Mouse (Mus musculus) hindbrain, embryonic 14.5 days (tissue): ENCODE results near the gene Kcnj14. TPM values are rescaled to one million over a fixed set of nuclear protein-coding genes. Genes with fewer than 3 reads are reported as not detected.

Experiments used
- ATAC-seq: fragments of 200-750 bp; cut with Nextera tagmentation; 2 replicates; pipeline ENCODE4 v1.8.0; 2017; ENCODE audit warnings: moderate number of reproducible peaks, mild to moderate bottlenecking, moderate TSS enrichment, moderate library complexity; ENCODE audit not compliant: low FRiP score
- DNase-seq: peaks from one replicate; pipeline ENCODE4 v3.0.0-alpha.2; 2015; ENCODE audit warnings: low spot score
- H3K27ac ChIP-seq: fragments of 300-500 bp; sonication (generic); 2 replicates; pipeline ENCODE4 v1.5.1; 2014; ENCODE audit warnings: mild to moderate bottlenecking, moderate library complexity
- H3K27me3 ChIP-seq: fragments of 300-500 bp; sonication (generic); 2 replicates; pipeline ENCODE4 v1.6.1; 2014; ENCODE audit warnings: mild to moderate bottlenecking, low read length, mixed read lengths; ENCODE audit not compliant: control insufficient read depth, insufficient read depth
- H3K36me3 ChIP-seq: fragments of 300-500 bp; sonication (generic); replicated peaks from 2 replicates; pipeline ENCODE4 v1.6.1; 2014; ENCODE audit not compliant: control insufficient read depth, insufficient read depth
- H3K4me1 ChIP-seq: fragments of 300-500 bp; sonication (generic); replicated peaks from 2 replicates; pipeline ENCODE4 v1.6.1; 2014; ENCODE audit warnings: antibody characterized with exemption, low read length, mixed read lengths; ENCODE audit not compliant: control insufficient read depth, insufficient read depth
- H3K4me2 ChIP-seq: fragments of 300-500 bp; sonication (generic); replicated peaks from 2 replicates; pipeline ENCODE4 v1.6.1; 2014; ENCODE audit warnings: mild to moderate bottlenecking, moderate library complexity
- H3K4me3 ChIP-seq: fragments of 300-500 bp; sonication (generic); replicated peaks from 2 replicates; pipeline ENCODE4 v1.5.1; 2014; ENCODE audit warnings: mild to moderate bottlenecking, low read length
- H3K9ac ChIP-seq: fragments of 300-500 bp; sonication (generic); 2 replicates; pipeline ENCODE4 v1.6.1; 2014
- H3K9me3 ChIP-seq: fragments of 300-500 bp; sonication (generic); 2 replicates; pipeline ENCODE4 v1.6.1; 2016; ENCODE audit warnings: low read length; ENCODE audit not compliant: control insufficient read depth
- WGBS: fragments of 180-500 bp; shearing (Covaris S2); extraction: QIAGEN DNeasy Blood & Tissue Kit; methylation state at CpG from one replicate; pipeline ENCODE4 v1.1.7; 2014; 5-methylcytosine and 5-hydroxymethylcytosine counted together
- polyA plus RNA-seq: library from polyadenylated mRNA; unstranded; fragments of >200 nt; fragmentation: Nextera tagmentation; extraction: Ambion mirVana; gene quantifications from 2 replicates; pipeline ENCODE4 v1.2.1, GENCODE M21; 2014

Gene Kcnj14
- polyA plus RNA-seq, 1 experiment from 2014 or later = 1.3 TPM

- Histone ChIP-seq H3K9me3 (no peaks in the 10 kb centered on the region), H3K9ac (no peak overlapping the region), H3K36me3 (peaks cover 1% of the 10 kb centered on the region), H3K27me3 (no peaks in the 10 kb centered on the region; the same call in 1 of the 2 replicates), H3K4me1 (peaks cover 15% of the 10 kb centered on the region), H3K4me2 (no peak overlapping the region), H3K27ac (no peak overlapping the region), H3K4me3 (no peak overlapping the region)
- 70% methylated on average over 4 of the region's 4 CpGs for WGBS
- ATAC-seq = no peak
- DNase-seq = no peak
These were observed 42.3 kb downstream of the Kcnj14 start for GRCm38 (mm10) chr7:45782271-45782670.

- H3K9ac ChIP-seq = no peak overlapping the region
These were observed 45.4 kb downstream of the Kcnj14 start for GRCm38 (mm10) chr7:45779081-45779641.

GRCm38 (mm10) chr7:45775237-45775636 lies 49.3 kb downstream of the Kcnj14 start:
- DNase-seq = no peak
- no peak for ATAC-seq
- no peaks in the 10 kb centered on the region for H3K36me3 ChIP-seq
- WGBS = 89% methylated on average over 7 of the region's 7 CpGs
- no peak overlapping the region for H3K9ac ChIP-seq
- no peaks in the 10 kb centered on the region for H3K4me1 ChIP-seq
- no peaks in the 10 kb centered on the region; the same call in 1 of the 2 replicates for H3K27me3 ChIP-seq
- no peak overlapping the region for H3K4me3 ChIP-seq
- no peak overlapping the region for H3K4me2 ChIP-seq
- H3K27ac ChIP-seq = no peak overlapping the region
- H3K9me3 ChIP-seq = no peaks in the 10 kb centered on the region

More at GRCm38 (mm10) chr7:45779081-45779641, 45.4 kb downstream of the Kcnj14 start:
- no peak for ATAC-seq
- H3K27ac ChIP-seq = no peak overlapping the region
- no peaks in the 10 kb centered on the region for H3K9me3 ChIP-seq
- no peak for DNase-seq
- no peaks in the 10 kb centered on the region; the same call in 1 of the 2 replicates for H3K27me3 ChIP-seq
- no peaks in the 10 kb centered on the region for H3K36me3 ChIP-seq
- 22% methylated on average over 22 of the region's 22 CpGs for WGBS
- H3K4me1 ChIP-seq = 0 out of 2 replicates have a peak, but pooled peaks cover 3% of the 10 kb centered on the region
- no peak overlapping the region for H3K4me3 ChIP-seq
- peak overlapping the region; percentile 22 for H3K4me2 ChIP-seq

- Histone ChIP-seq H3K27ac (no peak overlapping the region), H3K27me3 (no peaks in the 10 kb centered on the region), H3K36me3 (no peaks in the 10 kb centered on the region), H3K4me3 (no peak overlapping the region), H3K4me2 (no peak overlapping the region), H3K4me1 (no peaks in the 10 kb centered on the region), H3K9me3 (no peaks in the 10 kb centered on the region), H3K9ac (no peak overlapping the region)
- WGBS = 73% methylated on average over 4 of the region's 4 CpGs
- DNase-seq (no peak), ATAC-seq (no peak)
These were observed 53.5 kb downstream of the Kcnj14 start for GRCm38 (mm10) chr7:45771101-45771500.

- Histone ChIP-seq H3K9me3 (no peaks in the 10 kb centered on the region), H3K27ac (no peak overlapping the region), H3K36me3 (no peaks in the 10 kb centered on the region), H3K27me3 (no peaks in the 10 kb centered on the region), H3K4me3 (no peak overlapping the region), H3K4me1 (no peaks in the 10 kb centered on the region), H3K9ac (no peak overlapping the region), H3K4me2 (no peak overlapping the region)
- 76% methylated on average over 8 of the region's 8 CpGs for WGBS
- ATAC-seq = no peak
- no peak for DNase-seq
These were observed 54.0 kb downstream of the Kcnj14 start for GRCm38 (mm10) chr7:45770427-45771082.

GRCm38 (mm10) chr7:45767500-45767899 lies 57.1 kb downstream of the Kcnj14 start:
- DNase-seq = no peak
- ATAC-seq = no peak
- no peak overlapping the region for H3K27ac ChIP-seq
- H3K4me3 ChIP-seq = no peak overlapping the region
- no peaks in the 10 kb centered on the region for H3K4me1 ChIP-seq
- no peaks in the 10 kb centered on the region for H3K9me3 ChIP-seq
- H3K4me2 ChIP-seq = no peak overlapping the region
- WGBS = 92% methylated on average over 6 of the region's 6 CpGs
- H3K27me3 ChIP-seq = no peaks in the 10 kb centered on the region
- H3K9ac ChIP-seq = no peak overlapping the region
- H3K36me3 ChIP-seq = no peaks in the 10 kb centered on the region

- H3K4me3 ChIP-seq = no peak overlapping the region
- H3K4me1 ChIP-seq = no peaks in the 10 kb centered on the region
- H3K27me3 ChIP-seq = no peaks in the 10 kb centered on the region
- no peaks in the 10 kb centered on the region for H3K36me3 ChIP-seq
- no peak overlapping the region for H3K27ac ChIP-seq
- H3K9me3 ChIP-seq = no peaks in the 10 kb centered on the region
- no peak overlapping the region for H3K9ac ChIP-seq
- ATAC-seq (no peak), DNase-seq (no peak)
- no peak overlapping the region for H3K4me2 ChIP-seq
- WGBS = 66% methylated on average over 5 of the region's 8 CpGs
These were observed 57.8 kb downstream of the Kcnj14 start for GRCm38 (mm10) chr7:45766764-45767163.

Other genes with a start within 250 kb of the Kcnj14 start
- gene Fgf21, start 209.3 kb downstream of the Kcnj14 start, polyA plus RNA-seq = not detected in 2 replicates
- gene Fut1, start 207.5 kb downstream of the Kcnj14 start, polyA plus RNA-seq = not detected in 2 replicates
- not detected in 2 replicates for gene Izumo1, start 203.0 kb downstream of the Kcnj14 start, polyA plus RNA-seq
- 17.2 and 18.3 TPM in 2 replicates for gene Rasip1, start 197.3 kb downstream of the Kcnj14 start, polyA plus RNA-seq
- 3.0 and 3.1 TPM in 2 replicates for gene Mamstr, start 184.8 kb downstream of the Kcnj14 start, polyA plus RNA-seq
- 0.07 and 0.11 TPM in 2 replicates for gene Fut2, start 158.4 kb downstream of the Kcnj14 start, polyA plus RNA-seq
- gene Ntn5, start 140.8 kb downstream of the Kcnj14 start, polyA plus RNA-seq = 1.0 and 1.3 TPM in 2 replicates
- 0.22 and 0.40 TPM in 2 replicates for gene Sec1, start 130.4 kb downstream of the Kcnj14 start, polyA plus RNA-seq
- 28.2 and 29.0 TPM in 2 replicates for gene Car11, start 124.9 kb downstream of the Kcnj14 start, polyA plus RNA-seq
- 3.5 and 3.9 TPM in 2 replicates for gene Dbp, start 119.7 kb downstream of the Kcnj14 start, polyA plus RNA-seq
- gene Rpl18, start 109.3 kb downstream of the Kcnj14 start, polyA plus RNA-seq = 578 and 674 TPM in 2 replicates
- 16.7 and 20.0 TPM in 2 replicates for gene Sphk2, start 106.8 kb downstream of the Kcnj14 start, polyA plus RNA-seq
- 0.17 TPM in 1 of 2 replicates, not detected in the other for gene Fam83e, start 103.6 kb downstream of the Kcnj14 start, polyA plus RNA-seq
- not detected in 2 replicates for gene Spaca4, start 99.0 kb downstream of the Kcnj14 start, polyA plus RNA-seq
- gene Lmtk3, start 41.0 kb downstream of the Kcnj14 start, polyA plus RNA-seq = 20.9 and 23.6 TPM in 2 replicates
- gene Sult2b1, start 40.1 kb downstream of the Kcnj14 start, polyA plus RNA-seq = 5.2 and 7.3 TPM in 2 replicates
- gene Cyth2, start 10.2 kb downstream of the Kcnj14 start, polyA plus RNA-seq = 237 and 242 TPM in 2 replicates
- 37.6 and 42.6 TPM in 2 replicates for gene Grwd1, start 6.2 kb upstream of the Kcnj14 start, polyA plus RNA-seq
- 90.3 and 96.6 TPM in 2 replicates for gene Kdelr1, start 48.0 kb upstream of the Kcnj14 start, polyA plus RNA-seq
- 4.3 and 4.4 TPM in 2 replicates for gene Grin2d, start 53.6 kb upstream of the Kcnj14 start, polyA plus RNA-seq
- 0.39 and 0.40 TPM in 2 replicates for gene Syngr4, start 71.9 kb upstream of the Kcnj14 start, polyA plus RNA-seq
- 4.3 and 5.6 TPM in 2 replicates for gene Tmem143, start 72.2 kb upstream of the Kcnj14 start, polyA plus RNA-seq
- gene Emp3, start 96.6 kb upstream of the Kcnj14 start, polyA plus RNA-seq = 34.1 and 38.8 TPM in 2 replicates
- gene Ccdc114, start 99.3 kb upstream of the Kcnj14 start, polyA plus RNA-seq = 6.1 and 6.5 TPM in 2 replicates
- gene Abcc6, start 205.5 kb upstream of the Kcnj14 start, polyA plus RNA-seq = 0.33 and 0.43 TPM in 2 replicates
- gene Nomo1, start 208.9 kb upstream of the Kcnj14 start, polyA plus RNA-seq = 28.2 and 29.3 TPM in 2 replicates